Mouse (Mus musculus) thymus, adult 2 months (tissue): ENCODE results near the gene C3. TPM values are rescaled to one million over a fixed set of nuclear protein-coding genes. Genes with fewer than 3 reads are reported as not detected.

Experiments used
- DNase-seq: peaks from one replicate; pipeline ENCODE4 v3.0.0; 2021
- H3K27ac ChIP-seq: fragments of 200-500 bp; 2 replicates; pipeline ENCODE4 v1.5.1; 2012; ENCODE audit warnings: low read length, control low read depth; ENCODE audit not compliant: control insufficient read depth, insufficient read depth
- H3K27me3 ChIP-seq: fragments of 200-500 bp; 2 replicates; pipeline ENCODE4 v1.6.1; 2012; ENCODE audit warnings: mild to moderate bottlenecking, low read length, moderate library complexity, mixed read lengths; ENCODE audit not compliant: control insufficient read depth, insufficient read depth
- H3K36me3 ChIP-seq: fragments of 200-500 bp; 2 replicates; pipeline ENCODE4 v1.6.1; 2012; ENCODE audit warnings: mild to moderate bottlenecking, low read length, moderate library complexity; ENCODE audit not compliant: control insufficient read depth, insufficient read depth
- H3K4me1 ChIP-seq: fragments of 200-500 bp; replicated peaks from 2 replicates; pipeline ENCODE4 v1.6.1; 2012; ENCODE audit warnings: low read length; ENCODE audit not compliant: control insufficient read depth, insufficient read depth
- H3K4me3 ChIP-seq: fragments of 200-500 bp; 2 replicates; pipeline ENCODE4 v1.5.1; 2012; ENCODE audit warnings: mild to moderate bottlenecking, low read length, control low read depth, moderate library complexity; ENCODE audit not compliant: control insufficient read depth, insufficient read depth
- CTCF ChIP-seq: fragments of 200-500 bp; IDR thresholded peaks from 2 replicates; pipeline ENCODE4 v1.5.1; 2012; ENCODE audit warnings: mild to moderate bottlenecking, control low read depth, low read length, moderate library complexity, borderline replicate concordance; ENCODE audit not compliant: control insufficient read depth, poor library complexity, insufficient read depth; ENCODE audit errors: extremely low read depth
- POLR2A ChIP-seq: fragments of 200-500 bp; IDR thresholded peaks from 2 replicates; pipeline ENCODE4 v1.6.1; 2012; ENCODE audit warnings: mild to moderate bottlenecking, low read length, control low read depth, moderate library complexity; ENCODE audit not compliant: control insufficient read depth, poor library complexity, insufficient read depth; ENCODE audit errors: extremely low read depth
- WGBS: fragments of 180-500 bp; shearing (Covaris S2); methylation state at CpG from one replicate; pipeline ENCODE4 v1.1.7; 2018; 5-methylcytosine and 5-hydroxymethylcytosine counted together
- polyA plus RNA-seq: library from polyadenylated mRNA; depleted of rRNA; stranded (reverse); fragments of >200 nt; gene quantifications from 2 replicates; pipeline ENCODE4 v1.2.3, GENCODE M21; 2012

Gene C3
- polyA plus RNA-seq, 1 experiment: 152 TPM

DNA sequence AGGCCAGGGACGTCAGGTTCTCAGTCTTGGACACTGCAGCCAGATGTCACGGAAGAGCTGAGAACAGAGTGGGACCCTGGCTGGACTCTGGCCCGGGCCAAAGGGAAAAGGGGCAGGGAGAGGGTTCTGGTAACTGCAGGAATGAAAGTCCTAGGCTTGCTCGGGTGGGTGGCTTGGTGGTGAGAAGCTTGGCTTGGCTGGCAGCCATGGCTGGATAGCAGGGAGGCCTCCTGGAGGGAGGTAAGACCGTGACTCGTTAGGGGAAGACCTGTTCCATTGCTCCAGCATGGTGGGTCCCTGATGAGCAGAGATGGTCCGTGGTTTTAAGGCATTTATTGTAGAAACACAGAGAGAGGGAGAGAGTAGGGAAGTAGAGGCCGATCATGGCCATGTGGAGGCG lies 43.4 kb upstream of the C3 start:
- WGBS: 73% methylated on average over 9 of the region's 9 CpGs
- H3K27me3 ChIP-seq: no peaks in the 10 kb centered on the region

DNA sequence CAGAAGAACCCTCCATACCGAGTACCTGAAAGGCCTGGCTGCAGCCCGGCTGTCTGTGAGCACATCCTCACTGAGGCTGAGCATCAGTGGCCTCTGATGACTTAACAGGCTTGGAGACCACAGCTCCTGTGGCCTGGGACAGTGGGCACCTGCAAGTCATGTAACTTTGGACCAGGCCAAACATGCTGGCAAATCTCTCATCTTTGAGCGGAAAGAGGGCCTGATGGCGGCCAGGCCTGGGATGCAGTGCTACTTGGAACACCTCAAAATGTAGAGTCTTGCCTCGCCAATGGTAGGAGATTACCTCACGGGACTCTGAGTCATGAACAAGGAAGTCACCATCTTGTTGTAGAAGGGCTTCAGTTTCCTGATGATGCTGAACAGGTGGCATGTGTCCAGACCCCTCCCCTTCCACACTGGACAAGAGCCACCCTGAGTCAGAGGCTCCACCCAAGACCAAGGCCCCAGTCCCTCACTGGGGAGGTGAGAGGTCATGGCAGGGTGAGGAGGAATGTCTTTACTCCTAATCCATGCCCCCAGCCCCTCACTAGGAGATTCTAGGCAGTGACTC lies 39.7 kb upstream of the C3 start:
- DNase-seq: no peak
- 95% methylated on average over 6 of the region's 6 CpGs for WGBS
- Histone ChIP-seq H3K4me3 (no peak overlapping the region), H3K27me3 (no peaks in the 10 kb centered on the region), H3K4me1 (peaks cover 18% of the 10 kb centered on the region), H3K27ac (no peak overlapping the region), H3K36me3 (no peaks in the 10 kb centered on the region)
- TF ChIP-seq CTCF: no peak
- TF ChIP-seq POLR2A: no peak

More for the DNA sequence above, 43.4 kb upstream of the C3 start:
- Histone ChIP-seq H3K27ac (no peak overlapping the region), H3K36me3 (no peaks in the 10 kb centered on the region), H3K4me1 (peaks cover 13% of the 10 kb centered on the region), H3K4me3 (no peak overlapping the region)
- TF ChIP-seq POLR2A (no peak), CTCF (no peak)
- no peak for DNase-seq

DNA sequence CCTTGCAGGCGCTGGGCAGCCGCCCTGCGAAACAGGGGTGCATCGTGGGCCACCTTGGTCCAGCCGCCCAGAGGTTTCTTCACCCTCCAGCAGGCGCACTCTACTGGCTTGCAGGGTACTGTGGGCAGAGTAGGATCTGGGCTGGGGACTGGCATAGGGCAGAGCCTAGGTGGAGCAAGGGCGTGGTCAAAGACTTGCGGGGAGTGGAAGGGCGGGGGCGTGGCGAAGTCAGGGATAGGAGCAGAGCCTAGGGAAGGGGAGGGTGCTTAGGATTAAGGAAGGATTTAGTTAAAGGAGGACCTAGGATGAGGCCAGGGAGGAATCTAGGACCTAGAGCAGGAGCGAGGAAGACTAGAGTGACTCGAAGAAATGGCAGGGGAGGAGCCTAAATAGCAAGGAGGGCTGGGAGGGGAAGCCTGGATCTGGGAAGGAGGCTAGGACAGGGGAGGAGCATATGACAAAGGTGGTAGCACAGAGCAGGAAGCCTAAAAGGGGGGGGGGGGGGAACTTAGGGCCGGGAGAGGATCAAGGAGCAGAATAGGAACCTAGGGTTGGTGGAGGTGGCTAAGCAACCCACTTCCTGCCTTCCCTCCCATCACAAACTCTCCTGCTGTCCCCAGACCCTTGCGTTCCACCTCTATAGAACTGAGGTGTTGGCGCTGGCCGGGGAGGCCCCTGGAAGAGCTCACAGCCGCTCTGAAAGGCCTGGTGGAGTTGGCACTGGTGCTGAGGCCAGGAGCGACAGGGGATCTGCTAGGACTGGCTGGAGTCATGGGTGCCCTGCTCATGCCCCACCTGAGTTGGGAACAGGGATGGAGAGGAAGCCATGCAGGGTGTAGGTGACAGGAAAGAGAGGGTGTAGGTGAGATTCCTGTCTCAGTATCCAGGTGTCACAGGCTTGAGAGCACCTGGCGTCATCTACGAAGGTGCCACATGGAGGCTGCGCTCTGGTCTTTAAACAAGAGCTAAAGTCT lies 37.3 kb upstream of the C3 start:
- peak; percentile 49 for DNase-seq
- WGBS: 38% methylated on average over 21 of the region's 22 CpGs
- Histone ChIP-seq H3K4me1 (peaks cover 18% of the 10 kb centered on the region), H3K36me3 (no peaks in the 10 kb centered on the region), H3K27ac (no peak overlapping the region), H3K27me3 (no peaks in the 10 kb centered on the region), H3K4me3 (no peak overlapping the region)
- TF ChIP-seq POLR2A (no peak), CTCF (no peak)

DNA sequence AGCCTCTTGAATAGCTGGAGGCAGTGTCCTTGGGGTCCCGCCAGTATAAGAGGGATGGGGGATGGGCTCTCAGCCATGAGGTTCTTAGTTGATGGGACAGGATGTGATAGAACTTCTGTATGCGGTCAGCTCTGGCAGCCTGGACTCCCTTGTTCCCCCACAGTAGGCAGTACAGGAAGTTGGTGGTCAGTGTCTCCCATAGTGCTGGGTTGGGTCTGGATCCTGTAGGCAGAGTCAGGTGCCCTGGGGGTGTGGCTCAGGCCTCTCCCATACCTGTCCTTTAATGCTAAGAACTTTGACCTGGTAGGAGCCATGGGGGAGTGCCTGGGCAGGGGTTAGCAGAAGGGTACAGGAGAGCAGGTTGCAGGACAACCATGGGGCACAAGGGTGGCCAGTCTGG lies 36.2 kb upstream of the C3 start:
- Histone ChIP-seq H3K4me3 (no peak overlapping the region), H3K36me3 (no peaks in the 10 kb centered on the region), H3K27me3 (no peaks in the 10 kb centered on the region), H3K27ac (no peak overlapping the region), H3K4me1 (peaks cover 18% of the 10 kb centered on the region)
- DNase-seq: no peak
- 41% methylated on average over 2 of the region's 2 CpGs for WGBS
- TF ChIP-seq CTCF: no peak
- no peak for TF ChIP-seq POLR2A

DNA sequence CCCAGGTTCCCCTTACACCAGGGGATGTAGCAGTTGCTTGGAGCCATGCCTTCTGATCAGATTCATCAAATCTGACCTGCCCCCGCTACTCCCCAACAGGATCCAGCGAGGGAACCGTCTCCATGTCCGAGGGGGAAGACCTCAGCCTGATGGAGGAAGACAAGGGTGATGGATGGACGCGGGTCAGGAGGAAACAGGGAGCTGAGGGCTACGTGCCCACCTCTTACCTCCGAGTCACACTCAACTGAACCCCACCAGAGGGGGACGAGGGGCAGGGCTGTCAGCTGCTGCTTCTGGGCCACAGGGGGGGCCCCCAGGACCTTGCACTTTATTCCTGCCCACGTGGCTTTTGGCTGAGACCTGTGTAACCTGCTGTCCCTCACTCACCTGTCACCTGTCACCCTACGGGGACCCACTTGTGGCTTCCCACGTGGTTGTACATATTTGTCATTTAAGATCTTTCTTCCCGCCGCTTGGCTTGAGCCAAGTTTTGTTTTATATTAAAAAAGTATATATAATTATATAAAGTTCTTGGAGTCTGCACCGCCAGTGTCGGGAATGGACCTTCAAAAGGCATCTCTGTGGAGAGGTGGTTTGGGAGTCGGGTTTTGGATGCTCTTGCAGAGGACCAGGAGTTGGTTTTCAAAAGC lies 35.1 kb upstream of the C3 start:
- H3K4me3 ChIP-seq: no peak overlapping the region
- no peak for DNase-seq
- 92% methylated on average over 17 of the region's 17 CpGs for WGBS
- no peaks in the 10 kb centered on the region for H3K36me3 ChIP-seq
- TF ChIP-seq CTCF: no peak
- TF ChIP-seq POLR2A: no peak
- peaks cover 18% of the 10 kb centered on the region for H3K4me1 ChIP-seq
- no peaks in the 10 kb centered on the region for H3K27me3 ChIP-seq
- no peak overlapping the region for H3K27ac ChIP-seq

DNA sequence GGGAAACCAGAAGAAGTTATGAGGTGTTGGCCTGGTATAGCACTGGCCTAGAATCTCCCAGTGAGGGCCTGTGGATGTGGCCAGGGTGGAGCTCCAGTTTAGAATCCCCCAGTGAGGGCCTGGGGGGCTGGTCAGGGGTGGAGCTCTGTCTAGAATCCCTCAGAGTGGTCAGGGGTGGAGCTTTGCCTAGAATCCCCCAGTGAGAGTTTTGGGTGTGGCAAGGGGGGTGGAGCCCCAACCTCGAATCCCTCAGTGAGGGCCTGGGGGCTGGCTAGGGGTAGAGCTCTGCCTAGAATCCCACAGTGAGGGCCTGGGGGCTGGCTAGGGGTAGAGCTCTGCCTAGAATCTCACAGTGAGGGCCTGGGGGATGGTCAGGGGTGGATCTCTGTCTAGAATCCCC lies 33.9 kb upstream of the C3 start:
- no peaks in the 10 kb centered on the region for H3K27me3 ChIP-seq
- no peak overlapping the region for H3K4me3 ChIP-seq
- H3K36me3 ChIP-seq: no peaks in the 10 kb centered on the region
- H3K4me1 ChIP-seq: peaks cover 18% of the 10 kb centered on the region
- TF ChIP-seq POLR2A (no peak), CTCF (no peak)
- WGBS: 47% methylated on average over 1 of the region's 1 CpGs
- no peak overlapping the region for H3K27ac ChIP-seq
- DNase-seq: no peak
